Mouse (Mus musculus) liver, postnatal 0 days (tissue): Measurements from ENCODE around the gene Them4.

Experiments
- CTCF ChIP-seq: sonication (generic); IDR thresholded peaks from 2 replicates; pipeline ENCODE4 v1.5.1; 2016; ENCODE audit warnings: antibody characterized with exemption, low read depth
- EP300 ChIP-seq: IDR thresholded peaks from 2 replicates; pipeline ENCODE4 v1.6.1; 2016; ENCODE audit warnings: antibody characterized with exemption, low read depth, mild to moderate bottlenecking

DNA sequence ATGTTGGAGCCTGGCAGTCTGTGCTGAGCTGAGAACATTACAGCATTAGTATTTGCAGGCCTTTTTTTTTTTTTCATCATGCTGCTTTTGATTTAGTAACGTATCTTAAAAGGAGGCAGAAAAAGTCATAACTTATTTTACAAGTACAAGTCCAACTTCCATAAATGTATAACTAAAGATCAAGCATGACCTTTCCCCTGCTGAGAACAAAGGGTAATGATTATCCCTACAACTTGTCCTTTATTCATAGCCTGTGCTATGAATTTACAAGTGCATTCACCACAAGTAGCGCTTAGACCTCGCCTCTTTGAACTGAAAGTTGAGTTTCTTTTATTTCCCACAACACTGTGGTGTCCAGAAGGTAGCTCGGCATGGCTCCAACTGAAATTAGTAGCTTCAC is 1.5 kb downstream of the Them4 start:
- TF ChIP-seq CTCF (no peak), EP300 (no peak)
